Mouse (Mus musculus): ENCODE measurements around the gene Rplp0. TPM values are rescaled to one million over a fixed set of nuclear protein-coding genes. Genes with fewer than 3 reads are reported as not detected.
"Not testable (repeated sequence)": the region's sequence is repeated elsewhere in the genome, so short reads cannot be mapped to it uniquely, and the experiment has no call there.

Rplp0 gene
- polyA plus RNA-seq, 1 experiment from 2014 or later, result 1,000 TPM

DNA sequence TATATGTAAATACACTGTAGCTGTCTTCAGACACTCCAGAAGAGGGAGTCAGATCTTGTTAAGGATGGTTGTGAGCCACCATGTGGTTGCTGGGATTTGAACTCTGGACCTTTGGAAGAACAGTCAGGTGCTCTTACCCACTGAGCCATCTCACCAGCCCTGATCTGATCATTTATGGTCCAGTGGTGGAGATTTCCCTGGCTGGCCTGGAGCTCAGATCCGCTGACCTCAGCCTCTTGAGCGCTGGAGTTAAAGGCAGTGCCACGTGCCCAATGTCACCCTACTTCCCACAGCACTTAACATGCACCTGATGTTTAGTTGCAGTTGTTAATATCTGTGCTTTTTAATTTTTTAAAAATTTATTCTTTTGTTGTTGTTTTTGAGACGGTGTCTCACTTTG lies 18.4 kb downstream of the Rplp0 start:
- H3K4me1 ChIP-seq; ATAC-seq (replicated peaks); H3K9ac ChIP-seq (replicated peaks); H3K27me3 ChIP-seq; H3K9me3 ChIP-seq; H3K27ac ChIP-seq (replicated peaks); H3K4me2 ChIP-seq (replicated peaks); H3K4me3 ChIP-seq: not testable (repeated sequence)
- WGBS, result 94% methylated on average over 4 of the region's 4 CpGs
- H3K36me3 ChIP-seq, result peaks cover 90% of the 10 kb centered on the region

DNA sequence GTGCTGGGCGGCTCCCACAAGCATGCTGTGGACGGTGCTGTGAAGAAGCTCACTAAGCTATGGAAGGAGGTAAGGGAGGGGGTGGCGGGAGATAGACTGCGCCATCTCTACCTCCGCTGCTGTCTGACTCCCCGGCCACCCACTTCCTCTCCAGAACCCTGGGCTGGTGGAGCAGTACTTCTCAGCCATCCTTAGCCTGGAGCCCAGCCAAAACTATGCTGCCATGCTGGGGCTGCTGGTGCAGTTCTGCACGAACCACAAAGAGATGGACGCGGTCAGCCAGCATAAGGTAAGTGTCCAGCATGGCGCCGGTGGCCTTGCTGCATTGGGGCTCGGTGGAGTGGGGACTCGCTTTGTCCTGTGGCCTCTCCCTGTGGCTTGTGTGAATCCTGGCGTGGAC lies 19.7 kb downstream of the Rplp0 start:
- no peak for ATAC-seq (replicated peaks)
- Histone ChIP-seq H3K4me1 (no peaks in the 10 kb centered on the region), H3K4me2 (replicated peaks) (no peak overlapping the region), H3K9me3 (no peaks in the 10 kb centered on the region), H3K4me3 (no peak overlapping the region), H3K36me3 (peaks cover 93% of the 10 kb centered on the region), H3K27me3 (no peaks in the 10 kb centered on the region), H3K9ac (replicated peaks) (no peak overlapping the region), H3K27ac (replicated peaks) (no peak overlapping the region)
- WGBS, result 94% methylated on average over 14 of the region's 14 CpGs

DNA sequence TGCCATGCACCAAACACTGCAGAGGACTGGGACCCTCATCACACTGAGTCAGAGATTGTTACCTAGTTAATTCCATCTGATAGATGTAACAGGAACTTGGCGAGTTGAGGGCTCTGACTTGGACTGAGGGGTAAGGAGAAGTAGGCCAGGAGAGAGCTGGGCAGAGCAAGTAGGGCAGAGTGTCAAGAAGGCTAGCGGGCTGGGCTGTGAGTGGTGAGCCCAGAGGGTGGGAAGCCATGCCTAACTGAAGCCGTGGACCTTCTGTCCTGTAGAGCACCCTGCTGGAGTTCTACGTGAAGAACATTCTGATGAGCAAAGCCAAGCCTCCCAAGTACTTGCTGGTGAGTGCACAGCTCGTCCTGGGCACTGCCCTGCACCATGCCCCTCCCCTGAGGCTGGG lies 20.1 kb downstream of the Rplp0 start:
- Histone ChIP-seq H3K4me1 (no peaks in the 10 kb centered on the region), H3K36me3 (peaks cover 94% of the 10 kb centered on the region), H3K27ac (replicated peaks) (no peak overlapping the region), H3K9ac (replicated peaks) (no peak overlapping the region), H3K27me3 (no peaks in the 10 kb centered on the region), H3K4me3 (no peak overlapping the region), H3K4me2 (replicated peaks) (no peak overlapping the region), H3K9me3 (no peaks in the 10 kb centered on the region)
- no peak for ATAC-seq (replicated peaks)
- WGBS, result 92% methylated on average over 5 of the region's 5 CpGs

DNA sequence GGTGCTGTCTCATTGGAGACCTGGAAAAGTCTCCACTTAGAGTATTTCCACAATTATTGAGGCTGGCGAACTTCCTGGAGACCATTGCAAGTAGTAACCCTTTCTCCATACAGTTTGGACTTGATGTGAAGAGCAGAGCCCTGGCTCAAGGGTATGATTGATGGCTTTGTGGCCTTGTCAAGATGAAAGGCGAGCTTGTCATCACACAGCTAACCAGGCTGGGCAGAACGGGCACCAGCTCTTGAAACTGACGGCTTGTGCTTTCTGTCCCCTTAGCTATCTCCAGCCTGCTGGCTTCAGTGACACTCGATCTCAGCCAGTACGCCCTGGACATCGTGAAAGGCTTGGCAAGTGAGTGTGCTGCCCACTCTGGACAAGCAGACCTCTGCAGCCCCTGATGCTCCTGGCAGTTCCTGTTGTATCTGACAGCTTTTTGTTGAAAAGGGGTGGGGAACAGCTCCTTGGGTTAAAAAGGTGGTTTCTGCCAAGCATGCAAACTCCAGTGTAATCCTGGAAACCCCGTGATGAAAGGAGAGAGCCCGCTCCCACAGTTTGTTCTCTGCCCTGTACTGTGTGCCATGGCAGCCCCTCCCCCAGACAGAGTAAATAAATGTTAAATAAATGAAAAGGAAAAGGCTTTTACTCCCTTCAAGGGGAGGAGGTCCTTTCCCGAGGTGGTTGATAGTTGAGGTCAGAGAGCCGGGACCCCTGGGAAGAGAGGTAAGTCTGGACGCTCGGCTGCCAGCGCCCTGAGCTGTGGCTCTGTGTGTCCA lies 21.1 kb downstream of the Rplp0 start:
- Histone ChIP-seq H3K4me3 (no peak overlapping the region), H3K9me3 (no peaks in the 10 kb centered on the region), H3K4me2 (replicated peaks) (no peak overlapping the region), H3K4me1 (no peaks in the 10 kb centered on the region), H3K36me3 (peaks cover 94% of the 10 kb centered on the region), H3K9ac (replicated peaks) (no peak overlapping the region), H3K27ac (replicated peaks) (no peak overlapping the region), H3K27me3 (no peaks in the 10 kb centered on the region)
- no peak for ATAC-seq (replicated peaks)
- 94% methylated on average over 14 of the region's 14 CpGs for whole genome bisulfite sequencing

DNA sequence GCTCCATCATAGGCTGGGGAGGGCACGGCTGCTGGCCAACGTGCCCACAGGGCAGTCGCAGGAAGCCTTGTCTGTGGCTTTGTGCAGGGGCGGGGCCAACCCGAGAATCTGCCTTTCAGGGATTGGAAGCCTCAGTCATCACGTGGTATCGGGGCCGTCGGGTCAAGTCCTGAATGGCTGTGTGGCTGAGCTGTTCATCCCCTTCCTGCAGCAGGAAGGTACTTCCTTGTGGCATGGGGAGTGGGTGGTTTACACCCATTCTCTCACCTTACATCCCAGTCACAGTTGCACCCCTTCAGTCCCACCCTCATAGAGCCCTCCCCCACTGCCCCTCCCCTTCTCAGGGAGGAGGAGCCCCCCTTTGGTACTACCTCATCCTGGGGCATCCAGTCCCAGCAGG lies 22.4 kb downstream of the Rplp0 start:
- 93% methylated on average over 9 of the region's 9 CpGs for WGBS
- ATAC-seq (replicated peaks), result no peak
- no peaks in the 10 kb centered on the region for H3K9me3 ChIP-seq

DNA sequence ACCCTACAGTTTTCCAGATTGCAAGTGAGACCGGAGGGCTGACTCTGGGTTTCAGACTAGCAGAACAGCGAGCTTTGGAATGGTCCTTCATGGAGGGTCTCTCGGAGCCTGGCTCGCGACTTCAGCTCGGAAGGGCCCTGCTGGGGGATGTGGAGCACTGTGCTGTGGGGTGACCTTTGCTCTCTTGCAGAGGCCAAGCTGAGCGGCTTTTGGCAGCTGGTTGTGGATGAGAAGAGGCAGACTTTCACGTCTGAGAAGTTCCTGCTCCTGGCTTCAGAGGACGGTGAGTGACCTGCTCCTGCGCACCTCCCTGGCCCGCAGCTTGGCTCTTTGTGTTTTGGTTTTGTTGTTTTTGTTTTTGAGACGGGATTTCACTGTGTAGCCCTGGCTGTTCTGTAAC lies 26.3 kb downstream of the Rplp0 start:
- no peak for ATAC-seq (replicated peaks)

More for the DNA sequence above, 22.4 kb downstream of the Rplp0 start:
- no peak overlapping the region for H3K9ac ChIP-seq (replicated peaks)
- no peak overlapping the region for H3K4me3 ChIP-seq
- H3K36me3 ChIP-seq, result peaks cover 94% of the 10 kb centered on the region
- H3K4me2 ChIP-seq (replicated peaks), result no peak overlapping the region
- H3K4me1 ChIP-seq, result no peaks in the 10 kb centered on the region
- no peak overlapping the region for H3K27ac ChIP-seq (replicated peaks)
- H3K27me3 ChIP-seq, result no peaks in the 10 kb centered on the region

DNA sequence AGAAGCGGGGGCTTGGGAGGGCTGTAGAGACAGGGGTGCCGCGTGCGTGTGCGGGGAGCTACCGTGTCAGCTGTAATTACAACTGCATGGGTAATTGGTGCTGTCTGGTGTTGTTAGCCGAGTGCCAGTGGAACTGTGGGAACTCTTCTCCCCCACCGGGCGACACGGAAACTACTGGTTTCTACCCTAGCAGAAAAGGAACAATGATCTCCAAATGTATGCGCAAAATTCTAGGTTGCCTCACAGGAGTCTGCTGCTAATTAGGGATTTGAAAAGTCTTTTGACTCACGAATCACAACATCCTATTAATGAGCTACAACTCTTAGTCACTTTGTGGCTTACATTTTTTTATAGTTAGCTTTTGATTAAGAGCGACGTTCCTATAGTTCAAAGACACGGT lies 26.9 kb downstream of the Rplp0 start:
- no peak overlapping the region for H3K4me2 ChIP-seq (replicated peaks)

More for the DNA sequence above, 26.3 kb downstream of the Rplp0 start:
- Histone ChIP-seq H3K9ac (replicated peaks) (no peak overlapping the region), H3K9me3 (no peaks in the 10 kb centered on the region), H3K36me3 (peaks cover 91% of the 10 kb centered on the region), H3K4me1 (no peaks in the 10 kb centered on the region), H3K27me3 (no peaks in the 10 kb centered on the region), H3K4me2 (replicated peaks) (no peak overlapping the region), H3K4me3 (no peak overlapping the region), H3K27ac (replicated peaks) (no peak overlapping the region)
- WGBS, result 90% methylated on average over 12 of the region's 12 CpGs

DNA sequence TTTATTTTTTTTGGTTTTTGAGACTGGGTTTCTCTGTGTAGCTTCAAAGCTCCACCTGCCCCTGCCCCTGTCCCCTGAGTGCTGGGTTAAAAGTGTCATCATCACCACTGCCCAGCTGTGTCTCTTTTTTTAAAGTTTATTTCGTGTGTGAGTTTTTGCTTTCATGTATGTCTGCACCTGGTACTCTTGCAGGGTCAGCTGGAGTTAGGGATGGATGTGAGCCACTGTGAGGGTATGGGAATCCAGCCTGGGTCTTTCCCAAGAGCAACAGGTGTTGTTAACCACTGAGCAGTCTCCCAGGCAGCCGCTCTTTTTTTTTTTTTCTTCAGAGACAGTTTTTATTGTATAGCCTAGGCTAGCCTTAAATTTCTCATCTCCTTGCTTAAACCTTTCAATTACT lies 27.5 kb downstream of the Rplp0 start:
- Histone ChIP-seq H3K36me3 (peaks cover 91% of the 10 kb centered on the region), H3K9ac (replicated peaks) (no peak overlapping the region), H3K27me3 (no peaks in the 10 kb centered on the region), H3K27ac (replicated peaks) (no peak overlapping the region), H3K9me3 (no peaks in the 10 kb centered on the region), H3K4me1 (no peaks in the 10 kb centered on the region), H3K4me3 (no peak overlapping the region), H3K4me2 (replicated peaks) (no peak overlapping the region)
- WGBS, result 84% methylated on average over 2 of the region's 2 CpGs
- ATAC-seq (replicated peaks), result no peak

More for the DNA sequence above, 26.9 kb downstream of the Rplp0 start:
- no peak; the same call in 1 of the 2 replicates for ATAC-seq (replicated peaks)
- Histone ChIP-seq H3K9me3 (no peaks in the 10 kb centered on the region), H3K9ac (replicated peaks) (no peak overlapping the region), H3K4me3 (no peak overlapping the region), H3K4me1 (no peaks in the 10 kb centered on the region), H3K36me3 (peaks cover 91% of the 10 kb centered on the region), H3K27me3 (no peaks in the 10 kb centered on the region), H3K27ac (replicated peaks) (no peak overlapping the region)
- 18% methylated on average over 15 of the region's 15 CpGs for WGBS

DNA sequence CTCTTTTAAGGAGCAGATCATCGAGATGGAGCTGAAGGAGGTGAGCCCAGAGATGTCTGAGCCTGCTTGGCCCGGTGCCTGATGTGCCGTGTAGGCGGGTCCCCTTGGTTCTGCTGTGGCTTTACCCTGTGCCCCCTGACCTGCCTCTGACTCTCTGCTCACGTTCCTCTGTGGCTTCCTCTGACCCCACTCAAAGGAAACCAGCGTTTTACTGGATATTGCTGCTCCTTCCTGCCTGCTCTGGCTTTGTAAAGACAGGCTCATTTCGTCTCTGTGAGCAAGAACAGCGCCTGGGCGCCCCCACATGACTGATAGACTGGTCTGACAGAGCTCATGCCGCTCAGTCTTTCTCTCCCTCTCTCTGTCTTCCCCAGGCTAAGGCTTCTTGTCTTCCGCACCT lies 31.8 kb downstream of the Rplp0 start:
- Histone ChIP-seq H3K9ac (replicated peaks) (no peak overlapping the region), H3K4me3 (no peak overlapping the region), H3K27me3 (no peaks in the 10 kb centered on the region), H3K9me3 (no peaks in the 10 kb centered on the region), H3K4me1 (no peaks in the 10 kb centered on the region), H3K4me2 (replicated peaks) (no peak overlapping the region), H3K36me3 (peaks cover 91% of the 10 kb centered on the region), H3K27ac (replicated peaks) (no peak overlapping the region)
- 87% methylated on average over 11 of the region's 11 CpGs for WGBS
- ATAC-seq (replicated peaks), result no peak

DNA sequence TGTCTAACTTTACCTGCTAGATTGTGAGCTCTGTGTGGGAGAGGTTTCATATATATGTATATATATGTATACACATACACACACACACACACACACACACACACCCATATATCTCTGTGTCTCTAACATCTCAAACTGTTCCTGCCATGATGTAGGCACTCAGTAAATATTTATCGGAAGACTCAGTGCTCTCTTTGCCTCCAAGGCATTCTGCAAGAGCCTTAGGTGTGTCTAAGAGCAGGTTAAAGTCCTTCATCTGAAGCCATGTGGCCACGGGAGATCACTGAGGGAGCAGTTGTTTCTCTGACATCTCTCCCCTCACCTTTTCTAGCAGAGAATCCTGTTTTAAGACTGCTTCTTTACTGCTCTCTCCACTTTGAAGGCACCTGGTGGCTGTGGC lies 32.2 kb downstream of the Rplp0 start:
- no peak overlapping the region for H3K4me3 ChIP-seq
- no peaks in the 10 kb centered on the region for H3K4me1 ChIP-seq
- H3K27ac ChIP-seq (replicated peaks), result no peak overlapping the region
- 84% methylated on average over 2 of the region's 2 CpGs for WGBS
- no peak overlapping the region for H3K4me2 ChIP-seq (replicated peaks)
- no peaks in the 10 kb centered on the region for H3K9me3 ChIP-seq
- H3K36me3 ChIP-seq, result peaks cover 93% of the 10 kb centered on the region
- no peaks in the 10 kb centered on the region for H3K27me3 ChIP-seq
- ATAC-seq (replicated peaks), result no peak
- no peak overlapping the region for H3K9ac ChIP-seq (replicated peaks)

DNA sequence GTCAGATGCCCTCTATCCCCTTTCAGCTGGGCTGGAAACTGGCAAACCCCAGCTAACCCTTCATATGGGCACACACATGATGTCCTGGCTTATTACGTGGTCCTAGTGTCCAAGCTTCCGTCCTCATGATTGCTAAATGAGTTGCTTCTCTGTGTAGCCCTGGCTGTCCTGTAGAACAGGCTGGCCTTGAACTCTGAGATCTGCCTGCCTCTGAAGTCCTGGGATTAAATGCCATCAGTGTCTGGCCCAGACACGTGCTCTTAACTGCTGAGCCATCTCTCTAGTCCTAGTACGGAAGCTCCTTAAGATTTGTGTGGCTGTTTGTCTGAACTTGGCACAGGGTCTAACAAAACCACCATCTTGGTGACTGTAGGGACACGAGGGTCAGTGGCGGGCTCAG lies 44.3 kb downstream of the Rplp0 start:
- Histone ChIP-seq H3K36me3 (peaks cover 85% of the 10 kb centered on the region), H3K4me1 (no peaks in the 10 kb centered on the region), H3K27ac (replicated peaks) (no peak overlapping the region), H3K9me3 (no peaks in the 10 kb centered on the region), H3K27me3 (no peaks in the 10 kb centered on the region), H3K4me2 (replicated peaks) (no peak overlapping the region), H3K9ac (replicated peaks) (no peak overlapping the region), H3K4me3 (no peak overlapping the region)
- no peak for ATAC-seq (replicated peaks)
- WGBS, result 99% methylated on average over 6 of the region's 6 CpGs

DNA sequence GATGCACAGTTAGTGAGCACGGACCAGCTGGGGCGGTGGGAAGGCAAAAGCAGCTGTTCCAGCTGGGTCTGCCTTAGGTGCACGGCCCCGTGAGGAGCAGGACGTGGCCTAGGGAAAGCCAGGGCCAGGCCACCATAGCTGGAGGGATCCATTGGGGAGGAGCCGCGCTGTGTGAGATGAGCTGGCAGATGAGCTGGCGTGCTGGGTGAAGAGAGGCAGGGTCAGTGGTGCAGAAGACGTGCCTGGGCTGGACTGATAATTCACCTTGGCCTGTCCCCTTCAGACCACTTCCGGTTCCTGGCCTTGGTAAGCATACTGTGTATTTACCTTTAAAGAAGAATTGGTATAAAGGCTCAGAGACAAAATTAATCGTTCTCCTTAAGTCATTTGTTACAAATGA lies 52.3 kb downstream of the Rplp0 start:
- no peak overlapping the region for H3K9ac ChIP-seq (replicated peaks)

More for the DNA sequence above, 52.3 kb downstream of the Rplp0 start:
- Histone ChIP-seq H3K4me3 (no peak overlapping the region), H3K4me1 (no peaks in the 10 kb centered on the region), H3K4me2 (replicated peaks) (no peak overlapping the region), H3K9me3 (no peaks in the 10 kb centered on the region), H3K27me3 (no peaks in the 10 kb centered on the region), H3K27ac (replicated peaks) (no peak overlapping the region), H3K36me3 (peaks cover 96% of the 10 kb centered on the region)
- ATAC-seq (replicated peaks), result no peak
- 94% methylated on average over 11 of the region's 11 CpGs for WGBS

Measured in forebrain, embryonic 15.5 days (tissue).